Comparison of ENCODE assay signal across 8 mouse cellular contexts in genomic region chr8:85492125-85492875, GRCm38 (mm10). TPM values are rescaled to one million over a fixed set of nuclear protein-coding genes. Genes with fewer than 3 reads are reported as not detected.
DNase-seq lines count a peak whose midpoint lies in the region; ATAC-seq lines count a peak whose summit lies in the region.

Gpt2 (plus strand) TSS chr8:85492576.

- DNase-seq in R1 (ENCODE audit: low read depth, low spot score), result peak; percentile 97
- DNase-seq in cerebellum, postnatal 14 days, result peak; percentile 95 to 96
- peak; percentile 95 for DNase-seq in gastrocnemius, adult 18-20 months (ENCODE audit: low spot score)
- peak; percentile 92 to 97 for DNase-seq in left cerebral cortex, adult 18-20 months (ENCODE audit: low spot score in 2 of 2)
- DNase-seq in right cerebral cortex, adult 18-20 months, result peak; percentile 98
- peak; percentile 72 for DNase-seq in urinary bladder, postnatal 10 days (ENCODE audit: low spot score)

- H3K27ac ChIP-seq in hindbrain, embryonic 16.5 days (ENCODE audit: low read depth, low read length), result peak within 1 kb of the TSS; percentile 86
- H3K27ac ChIP-seq in macrophage, result peak within 1 kb of the TSS; percentile 34

- H3K27me3 ChIP-seq in hindbrain, embryonic 16.5 days (replicated peaks; ENCODE audit: control insufficient read depth, insufficient read depth, low read length), result no peaks in the 10 kb centered on the region

- no peaks in the 10 kb centered on the region for H3K36me3 ChIP-seq in hindbrain, embryonic 16.5 days (ENCODE audit: control insufficient read depth, insufficient read depth, low read length)
- no peaks in the 10 kb centered on the region for H3K36me3 ChIP-seq in macrophage (ENCODE audit: inconsistent target)

- H3K79me2 ChIP-seq in macrophage (ENCODE audit: inconsistent target), result no peaks in the 10 kb centered on the region

- peak within 1 kb of the TSS; percentile 90 for H3K9ac ChIP-seq in hindbrain, embryonic 16.5 days (ENCODE audit: low read depth, low read length)

- H3K4me2 ChIP-seq in hindbrain, embryonic 16.5 days (ENCODE audit: low read length), result peak within 1 kb of the TSS; percentile 83

- peaks cover 8% of the 10 kb centered on the region for H3K4me1 ChIP-seq in hindbrain, embryonic 16.5 days (ENCODE audit: control insufficient read depth, insufficient read depth, low read depth, low read length)

- WGBS in hindbrain, embryonic 16.5 days, result under 1% methylated on average over 41 of the region's 41 CpGs
- WGBS in macrophage (ENCODE audit: missing documents), result under 1% methylated on average over 41 of the region's 41 CpGs

- ATAC-seq in hindbrain, embryonic 16.5 days, result peak; percentile 99

- H3K4me3 ChIP-seq in hindbrain, embryonic 16.5 days (ENCODE audit: low read length), result peak within 1 kb of the TSS; percentile 88
- H3K4me3 ChIP-seq in macrophage (ENCODE audit: inconsistent target), result peak within 1 kb of the TSS; percentile 50

- no peaks in the 10 kb centered on the region for H3K9me3 ChIP-seq in hindbrain, embryonic 16.5 days (ENCODE audit: control insufficient read depth, low read length)

RNA-seq across cellular contexts. Expression of gene Gpt2, which starts in this region (rescaled TPM):
- 100 to 1,000 TPM; 180 to 289 TPM for total RNA-seq in gastrocnemius, adult 18-20 months (2021)
- 58.1 and 62.2 TPM in 2 replicates for polyA plus RNA-seq in hindbrain, embryonic 16.5 days (2015; fragmentation: Nextera tagmentation; extraction: Ambion mirVana)
- total RNA-seq in left cerebral cortex, adult 18-20 months (2021), result 10 to 100 TPM; 52.6 to 58.0 TPM
- 10 to 100 TPM in 5 of 26 experiments, 1 to 10 TPM in 21; 3.0 to 16.1 (median 7.1) TPM for total RNA-seq in macrophage (2018; cell fraction: chromatin; rRNA removed)
- total RNA-seq in macrophage (2018; cell fraction: cytosol; rRNA removed), result 1 to 10 TPM; 4.1 to 8.8 (median 5.9) TPM
- total RNA-seq in macrophage (2018; cell fraction: nucleus; rRNA removed), result 10 to 100 TPM in 2 of 26 experiments, 1 to 10 TPM in 24; 3.7 to 13.5 (median 6.0) TPM
- polyA plus RNA-seq in macrophage (2018), result 4.7 to 7.9 TPM (median 5.4 TPM) in 3 replicates

Comparison
In these comparisons a context has a peak if more than half of its experiments do, and no peak if none do; other contexts are left out.
1. Peak in every context shown above with its lines: DNase-seq, ATAC-seq, H3K4me3 ChIP-seq and H3K27ac ChIP-seq.